Mouse (Mus musculus): ENCODE data around the gene Osbpl8.

The Osbpl8 gene

GRCm38 (mm10) chr10:111313282-111313681, 148.7 kb downstream of the Osbpl8 start:
- DNase-seq (ENCODE audit: low spot score in 2 of 2): no peak

DNA sequence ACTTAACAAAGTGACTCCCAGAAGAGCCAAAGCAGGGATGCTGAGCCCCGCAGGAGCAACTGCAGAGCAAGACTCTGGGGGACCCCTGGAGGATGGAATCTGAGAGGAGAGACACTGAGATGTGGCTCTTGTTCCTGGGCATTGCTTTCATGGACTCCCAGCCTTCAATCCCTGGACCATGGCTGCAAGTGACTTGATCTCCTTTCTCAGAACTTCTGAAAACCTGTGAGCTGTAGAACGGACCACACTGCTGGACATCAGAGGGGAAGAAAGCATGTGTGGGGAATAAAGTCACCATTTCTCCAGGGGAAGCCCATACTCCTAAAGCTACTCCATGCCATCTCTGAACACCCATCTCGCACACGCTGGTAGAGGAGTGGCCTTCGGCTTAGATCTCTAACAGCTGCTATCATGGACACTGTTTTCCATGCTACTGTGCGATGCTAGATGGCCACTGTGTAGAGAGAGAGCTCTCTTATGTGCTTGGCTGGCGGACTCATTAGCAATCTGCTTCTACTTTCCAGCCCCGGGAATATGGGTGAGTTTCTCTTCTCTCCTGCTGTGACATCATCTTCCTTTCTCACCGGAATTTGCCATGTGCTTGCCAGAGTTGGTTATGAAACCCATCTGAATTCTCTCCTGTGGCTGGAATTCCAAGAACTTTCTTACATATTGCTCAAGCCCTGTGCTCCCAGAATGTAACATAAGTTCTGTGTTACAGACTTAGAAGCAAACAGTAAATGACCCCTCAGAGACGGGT, 150.3 kb downstream of the Osbpl8 start:
- no peak for DNase-seq (ENCODE audit: low spot score in 2 of 2)

DNA sequence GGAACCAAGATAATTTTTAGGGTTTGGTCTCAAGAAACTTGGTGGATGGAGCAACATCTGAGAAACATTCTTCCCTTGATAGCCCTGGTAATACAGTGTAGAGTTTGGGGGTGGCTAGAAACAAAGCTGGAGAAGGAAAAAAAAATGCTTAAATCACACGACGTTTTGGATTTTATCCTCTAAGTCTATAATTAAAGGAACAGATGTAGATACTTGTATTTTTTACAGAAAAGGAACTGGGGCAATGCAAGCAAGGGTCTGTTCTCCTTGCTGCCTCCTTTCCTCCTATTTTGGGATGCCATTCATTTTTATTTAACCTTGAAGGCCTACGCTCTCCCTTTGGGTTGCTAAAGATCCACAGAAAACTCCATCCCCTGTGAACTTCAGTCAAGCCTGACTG, 151.4 kb downstream of the Osbpl8 start:
- no peak for DNase-seq (ENCODE audit: low spot score in 2 of 2)

GRCm38 (mm10) chr10:111318021-111318420, 153.5 kb downstream of the Osbpl8 start:
- DNase-seq (ENCODE audit: low spot score in 2 of 2): no peak

GRCm38 (mm10) chr10:111318805-111319500, 154.4 kb downstream of the Osbpl8 start:
- DNase-seq (ENCODE audit: low spot score in 2 of 2): no peak

- DNase-seq (ENCODE audit: low spot score in 2 of 2): no peak
Observed at GRCm38 (mm10) chr10:111320579-111320978, 156.0 kb downstream of the Osbpl8 start.

DNA sequence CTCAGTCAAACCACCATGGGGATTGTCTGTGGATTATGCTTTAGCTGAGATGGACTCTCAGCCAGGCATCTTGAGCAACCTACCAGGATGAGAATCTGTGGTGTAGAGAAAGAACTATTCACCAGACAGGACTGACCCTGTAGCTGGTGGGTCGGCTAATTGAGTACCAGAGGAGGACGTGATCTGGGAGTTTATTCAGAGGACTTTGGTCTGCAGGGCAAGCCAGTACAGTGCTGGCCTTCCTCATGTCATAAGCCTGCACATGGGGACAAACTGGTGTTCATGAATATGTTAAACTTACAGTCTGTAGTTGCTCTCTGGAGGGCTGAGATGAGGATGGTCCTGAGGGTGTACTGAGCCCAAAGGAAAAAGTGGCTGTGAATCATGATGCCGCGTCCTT, 163.4 kb downstream of the Osbpl8 start:
- no peak for DNase-seq (ENCODE audit: low spot score in 2 of 2)

- DNase-seq (ENCODE audit: low spot score in 2 of 2): no peak
Observed at GRCm38 (mm10) chr10:111329326-111329725, 164.8 kb downstream of the Osbpl8 start.

GRCm38 (mm10) chr10:111334902-111335301, 170.3 kb downstream of the Osbpl8 start:
- no peak for DNase-seq (ENCODE audit: low spot score in 2 of 2)

GRCm38 (mm10) chr10:111335517-111336352, 171.2 kb downstream of the Osbpl8 start:
- DNase-seq (ENCODE audit: low spot score in 2 of 2): no peak

- no peak for DNase-seq (ENCODE audit: low spot score in 2 of 2)
Observed at GRCm38 (mm10) chr10:111336353-111336713, 171.8 kb downstream of the Osbpl8 start.

DNA sequence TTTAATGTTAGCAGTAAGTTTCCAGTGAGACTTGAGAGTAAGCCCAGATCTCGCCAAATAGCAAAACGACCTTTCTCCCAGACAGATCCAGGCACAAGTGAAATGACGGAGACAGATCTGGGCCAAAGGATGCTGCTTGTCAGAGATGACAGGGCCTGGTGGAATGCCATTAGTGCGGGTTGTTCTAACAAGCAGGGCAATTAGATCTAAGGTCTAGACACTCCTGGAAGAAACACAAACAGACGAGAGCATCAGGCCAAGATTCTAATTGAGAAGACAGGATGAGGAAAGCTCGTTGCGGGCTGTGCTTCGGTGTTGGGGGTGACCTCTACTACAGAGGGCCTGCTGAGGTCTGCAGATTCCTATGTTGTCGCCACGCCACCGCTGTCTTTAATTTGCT, 174.7 kb downstream of the Osbpl8 start:
- no peak for DNase-seq (ENCODE audit: low spot score in 2 of 2)

DNA sequence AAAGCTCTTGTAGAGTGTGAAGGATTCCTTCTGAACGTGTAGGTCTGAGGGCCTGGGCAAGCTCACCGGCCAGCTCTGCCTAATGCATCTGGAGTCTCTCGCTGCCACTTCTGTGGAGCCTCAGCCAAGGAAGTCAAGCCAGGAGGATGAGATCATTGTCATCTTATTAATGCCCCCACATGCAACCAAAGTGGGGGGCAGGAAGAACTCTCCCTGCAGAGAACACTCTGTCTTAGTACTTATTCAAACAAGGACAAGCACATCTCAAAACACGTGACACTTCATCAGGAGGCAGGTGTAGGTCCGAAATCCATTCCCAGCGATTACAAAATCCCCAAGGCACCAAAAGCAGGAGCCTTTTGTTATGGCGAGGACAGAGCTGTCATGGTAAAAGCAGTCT, 177.2 kb downstream of the Osbpl8 start:
- DNase-seq (ENCODE audit: low spot score in 2 of 2): no peak

GRCm38 (mm10) chr10:111343555-111343954, 179.0 kb downstream of the Osbpl8 start:
- DNase-seq (ENCODE audit: low spot score in 2 of 2): no peak
